Comparison of ENCODE assay signal across 18 mouse cellular contexts in the genomic region with DNA sequence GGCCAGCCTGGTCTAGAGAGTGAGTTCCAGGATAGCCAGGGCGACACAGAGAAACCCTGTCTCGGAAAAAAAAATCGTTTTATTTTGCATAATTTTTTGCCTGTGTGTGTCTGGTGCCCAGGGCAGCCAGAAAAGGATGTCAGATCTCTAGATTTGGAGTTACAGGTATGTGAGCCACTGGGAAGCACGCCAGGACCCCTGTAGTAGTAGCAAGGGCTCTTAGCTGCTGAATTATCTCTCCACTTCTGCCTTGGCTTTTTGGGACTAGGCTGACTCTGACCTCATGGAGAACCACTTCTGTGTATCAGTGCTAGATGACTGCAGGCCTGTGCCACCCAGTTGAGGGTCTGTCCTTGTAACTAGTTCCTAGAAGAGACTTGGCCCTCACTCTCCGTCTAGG. TPM values are rescaled to one million over a fixed set of nuclear protein-coding genes. Genes with fewer than 3 reads are reported as not detected.
DNase-seq lines count a peak whose midpoint lies in the region; ATAC-seq lines count a peak whose summit lies in the region.
"Had no signal": no experiment of that assay in that cellular context is flagged by ENCODE, and none has a peak within 500 bp of the region (broad histone marks: within the 10 kb centered on the region; RNA-seq: fewer than 3 reads in every experiment).

No protein-coding gene starts in this region.

- no peak overlapping the region for H3K9ac ChIP-seq in heart, embryonic 14.5 days (ENCODE audit: low read length)
- H3K9ac ChIP-seq: embryonic facial prominence, embryonic 12.5 days; forebrain, embryonic 15.5 days; hindbrain, embryonic 12.5 days had no signal

- whole genome bisulfite sequencing in heart, embryonic 10.5 days: 74% methylated on average over 5 of the region's 5 CpGs
- WGBS in heart, embryonic 14.5 days: 72% methylated on average over 5 of the region's 5 CpGs

- no peaks in the 10 kb centered on the region for H3K27me3 ChIP-seq in heart, embryonic 10.5 days (ENCODE audit: insufficient read depth, poor library complexity, severe bottlenecking)
- no peaks in the 10 kb centered on the region for H3K27me3 ChIP-seq in heart, embryonic 14.5 days (ENCODE audit: control insufficient read depth, insufficient read depth, low read length)
- H3K27me3 ChIP-seq: embryonic facial prominence, embryonic 12.5 days; forebrain, embryonic 15.5 days; hindbrain, embryonic 12.5 days had no signal

- no peaks in the 10 kb centered on the region for H3K36me3 ChIP-seq in heart, embryonic 10.5 days
- H3K36me3 ChIP-seq in heart, embryonic 14.5 days (ENCODE audit: control insufficient read depth, insufficient read depth, low read length): peaks cover under 1% of the 10 kb centered on the region; the same call in 1 of the 2 replicates
- H3K36me3 ChIP-seq: embryonic facial prominence, embryonic 12.5 days; forebrain, embryonic 15.5 days; hindbrain, embryonic 12.5 days had no signal

- peaks cover 74% of the 10 kb centered on the region for H3K4me1 ChIP-seq in heart, embryonic 10.5 days
- peaks cover 43 to 54% of the 10 kb centered on the region in 2 experiments for H3K4me1 ChIP-seq in heart, embryonic 14.5 days (ENCODE audit: control insufficient read depth in 2 of 2, insufficient read depth in 2 of 2, low read length in 2 of 2)
- H3K4me1 ChIP-seq: forebrain, embryonic 15.5 days had no signal

- no peak overlapping the region for H3K4me2 ChIP-seq in heart, embryonic 14.5 days (ENCODE audit: low read length)
- H3K4me2 ChIP-seq: embryonic facial prominence, embryonic 12.5 days; forebrain, embryonic 15.5 days; hindbrain, embryonic 12.5 days had no signal

- H3K27ac ChIP-seq in heart, embryonic 10.5 days: peak overlapping the region; percentile 12; the same call in 1 of the 2 replicates
- H3K27ac ChIP-seq in heart, embryonic 14.5 days (replicated peaks in 1 of 2; ENCODE audit: control insufficient read depth in 1 of 2, insufficient read depth in 1 of 2, low read depth in 2 of 2, low read length in 2 of 2): peak overlapping the region; percentile 53 to 67; a peak in 3 of 4 replicates
- H3K27ac ChIP-seq: embryonic facial prominence, embryonic 12.5 days; forebrain, embryonic 15.5 days; hindbrain, embryonic 12.5 days had no signal

- H3K9me3 ChIP-seq in heart, embryonic 10.5 days: no peaks in the 10 kb centered on the region
- no peaks in the 10 kb centered on the region for H3K9me3 ChIP-seq in heart, embryonic 14.5 days (ENCODE audit: control insufficient read depth, low read length)
- H3K9me3 ChIP-seq: embryonic facial prominence, embryonic 12.5 days; forebrain, embryonic 15.5 days; hindbrain, embryonic 12.5 days had no signal

- ATAC-seq in heart, embryonic 14.5 days (ENCODE audit: insufficient number of reproducible peaks, insufficient read depth, low FRiP score, low read depth): no peak
- ATAC-seq: forebrain, embryonic 15.5 days; hindbrain, embryonic 16.5 days; inflammation-experienced regulatory T-cells, adult 6 months; intestine, postnatal 0 days had no signal

- no peak overlapping the region for H3K4me3 ChIP-seq in heart, embryonic 10.5 days
- no peak overlapping the region for H3K4me3 ChIP-seq in heart, embryonic 14.5 days (ENCODE audit: control insufficient read depth in 1 of 2, insufficient read depth in 1 of 2, low read depth in 1 of 2, low read length in 2 of 2)
- H3K4me3 ChIP-seq: embryonic facial prominence, embryonic 12.5 days; forebrain, embryonic 15.5 days; hindbrain, embryonic 12.5 days had no signal

- intact Hi-C loops in heart, postnatal 36 days (cut with DNase I): no loop called here
- intact Hi-C loops in heart, postnatal 10 days (cut with DNase I): no loop called here

- DNase-seq in heart, embryonic 10.5 days (ENCODE audit: low spot score): no peak
- no peak for DNase-seq in heart, postnatal 36 days
- no peak for DNase-seq in heart, postnatal 10 days
- peak; percentile 48 for DNase-seq in testis, postnatal 10 days (ENCODE audit: low spot score)
- DNase-seq in testis, postnatal 14 days (ENCODE audit: low spot score): no peak
- no peak for DNase-seq in thymus, postnatal 0 days (ENCODE audit: low spot score)
- DNase-seq: adrenal gland, adult 2 months; adrenal gland, postnatal 25 days; cerebellum, adult 2 months; gastrocnemius, postnatal 14 days; kidney, adult 8-10 months had no signal

RNA-seq across cellular contexts. Expression of a gene that starts 4.6 kb away (rescaled TPM):
- polyA plus RNA-seq in heart, embryonic 10.5 days (2016; fragmentation: Nextera tagmentation; extraction: Ambion mirVana): 87.1 and 149 TPM in 2 replicates
- total RNA-seq in heart, postnatal 36 days (2021): 100 to 1,000 TPM; 123 to 136 TPM
- polyA plus RNA-seq in heart, embryonic 14.5 days (2014; fragmentation: Nextera tagmentation; extraction: Ambion mirVana): 146 and 148 TPM in 2 replicates
- 100 to 1,000 TPM; 152 to 166 TPM for total RNA-seq in heart, postnatal 10 days (2021)
- polyA plus RNA-seq in thymus, postnatal 0 days (2015; fragmentation: Nextera tagmentation; extraction: Ambion mirVana): 25.9 and 28.5 TPM in 2 replicates
- polyA plus RNA-seq: inflammation-experienced regulatory T-cells, adult 6 months had no signal

RNA-seq across cellular contexts. Expression of a gene that starts 20.3 kb away (rescaled TPM):
- 179 and 305 TPM in 2 replicates for polyA plus RNA-seq in heart, embryonic 10.5 days (2016; fragmentation: Nextera tagmentation; extraction: Ambion mirVana)
- 100 to 1,000 TPM; 631 to 727 TPM for total RNA-seq in heart, postnatal 36 days (2021)
- 336 and 355 TPM in 2 replicates for polyA plus RNA-seq in heart, embryonic 14.5 days (2014; fragmentation: Nextera tagmentation; extraction: Ambion mirVana)
- total RNA-seq in heart, postnatal 10 days (2021): 100 to 1,000 TPM; 522 to 538 TPM
- 2.0 and 2.4 TPM in 2 replicates for polyA plus RNA-seq in thymus, postnatal 0 days (2015; fragmentation: Nextera tagmentation; extraction: Ambion mirVana)

RNA-seq across cellular contexts. Expression of a gene that starts 42.3 kb away (rescaled TPM):
- polyA plus RNA-seq in heart, embryonic 10.5 days (2016; fragmentation: Nextera tagmentation; extraction: Ambion mirVana): 25.1 and 28.4 TPM in 2 replicates
- total RNA-seq in heart, postnatal 36 days (2021): 100 to 1,000 TPM; 108 to 116 TPM
- 11.0 and 12.2 TPM in 2 replicates for polyA plus RNA-seq in heart, embryonic 14.5 days (2014; fragmentation: Nextera tagmentation; extraction: Ambion mirVana)
- total RNA-seq in heart, postnatal 10 days (2021): 100 to 1,000 TPM in 1 of 2 experiments, 10 to 100 TPM in 1; 87.9 to 103 TPM
- polyA plus RNA-seq in thymus, postnatal 0 days (2015; fragmentation: Nextera tagmentation; extraction: Ambion mirVana): 5.5 and 5.7 TPM in 2 replicates

RNA-seq across cellular contexts. Expression of a gene that starts 54.9 kb away (rescaled TPM):
- polyA plus RNA-seq in heart, embryonic 10.5 days (2016; fragmentation: Nextera tagmentation; extraction: Ambion mirVana): 39.8 and 49.0 TPM in 2 replicates
- 10 to 100 TPM; 18.7 to 21.7 TPM for total RNA-seq in heart, postnatal 36 days (2021)
- polyA plus RNA-seq in heart, embryonic 14.5 days (2014; fragmentation: Nextera tagmentation; extraction: Ambion mirVana): 33.4 and 35.7 TPM in 2 replicates
- total RNA-seq in heart, postnatal 10 days (2021): 10 to 100 TPM; 29.3 to 31.8 TPM
- 24.3 and 25.3 TPM in 2 replicates for polyA plus RNA-seq in thymus, postnatal 0 days (2015; fragmentation: Nextera tagmentation; extraction: Ambion mirVana)

Comparison
In these comparisons a context has a peak if more than half of its experiments do, and no peak if none do; other contexts are left out.
1. RNA of a gene that starts 20.3 kb away (polyA plus RNA-seq): 336 to 355 TPM in heart, embryonic 14.5 days and 179 to 305 TPM in heart, embryonic 10.5 days; 2.0 to 2.4 TPM in thymus, postnatal 0 days; every median in the first group is over 10 times any median in the second.